Mouse (Mus musculus): ENCODE results near the gene Vti1a. TPM values are rescaled to one million over a fixed set of nuclear protein-coding genes. Genes with fewer than 3 reads are reported as not detected.

Gene Vti1a
- polyA plus RNA-seq, 2 experiments = 6.9 to 11.9 TPM

GRCm38 (mm10) chr19:55377465-55377864 is 61.4 kb downstream of the Vti1a start:
- TF ChIP-seq EP300 (IDR thresholded peaks at IDR 0.05; ENCODE audit: low read depth) (peak; percentile 28; the same call in 1 of the 2 replicates), CTCF (IDR thresholded peaks at IDR 0.05; ENCODE audit: low read depth) (no peak)
- Histone ChIP-seq H3K27ac (no peak overlapping the region), H3K4me3 (ENCODE audit: insufficient read depth in 1 of 2, low read depth in 2 of 2, low read length in 2 of 2) (no peak overlapping the region), H3K36me3 (replicated peaks; ENCODE audit: control insufficient read depth, insufficient read depth, low read depth) (peaks cover 4% of the 10 kb centered on the region), H3K9ac (replicated peaks) (no peak overlapping the region), H3K9me3 (ENCODE audit: control insufficient read depth, low read length) (no peaks in the 10 kb centered on the region), H3K4me2 (ENCODE audit: low read depth) (no peak overlapping the region), H3K27me3 (ENCODE audit: control insufficient read depth, insufficient read depth, low read length) (no peaks in the 10 kb centered on the region), H3K4me1 (replicated peaks; ENCODE audit: control insufficient read depth in 2 of 2, insufficient read depth in 2 of 2, low read length in 1 of 2) (peaks cover 7% of the 10 kb centered on the region in 2 experiments)
- ATAC-seq (ENCODE audit: insufficient read depth) = peak; percentile 48; the same call in 1 of the 2 replicates
- no peak for DNase-seq (ENCODE audit: low read depth in 3 of 3, low spot score in 3 of 3)
- WGBS (ENCODE audit: insufficient replicate concordance) = 44% methylated on average over 4 of the region's 4 CpGs

GRCm38 (mm10) chr19:55378884-55379283 is 62.8 kb downstream of the Vti1a start:
- peaks cover 7 to 8% of the 10 kb centered on the region in 2 experiments for H3K4me1 ChIP-seq (replicated peaks; ENCODE audit: control insufficient read depth in 2 of 2, insufficient read depth in 2 of 2, low read length in 1 of 2)
- H3K36me3 ChIP-seq (replicated peaks; ENCODE audit: control insufficient read depth, insufficient read depth, low read depth) = peaks cover 4% of the 10 kb centered on the region
- H3K4me2 ChIP-seq (ENCODE audit: low read depth) = no peak overlapping the region
- DNase-seq (ENCODE audit: low read depth in 3 of 3, low spot score in 3 of 3) = no peak
- no peak overlapping the region for H3K9ac ChIP-seq (replicated peaks)
- H3K27me3 ChIP-seq (ENCODE audit: control insufficient read depth, insufficient read depth, low read length) = no peaks in the 10 kb centered on the region
- no peak overlapping the region for H3K4me3 ChIP-seq (ENCODE audit: insufficient read depth in 1 of 2, low read depth in 2 of 2, low read length in 2 of 2)
- H3K27ac ChIP-seq = no peak overlapping the region
- WGBS (ENCODE audit: insufficient replicate concordance) = 6% methylated on average over 2 of the region's 2 CpGs
- no peak; the same call in 1 of the 2 replicates for ATAC-seq (ENCODE audit: insufficient read depth)
- H3K9me3 ChIP-seq (ENCODE audit: control insufficient read depth, low read length) = no peaks in the 10 kb centered on the region
- TF ChIP-seq EP300 (IDR thresholded peaks at IDR 0.05; ENCODE audit: low read depth) (no peak), CTCF (IDR thresholded peaks at IDR 0.05; ENCODE audit: low read depth) (no peak)

GRCm38 (mm10) chr19:55380764-55381163 is 64.7 kb downstream of the Vti1a start:
- no peak for TF ChIP-seq CTCF (IDR thresholded peaks at IDR 0.05; ENCODE audit: low read depth)
- 77% methylated on average over 12 of the region's 12 CpGs for WGBS (ENCODE audit: insufficient replicate concordance)
- Histone ChIP-seq H3K4me3 (ENCODE audit: insufficient read depth in 1 of 2, low read depth in 2 of 2, low read length in 2 of 2) (no peak overlapping the region), H3K9me3 (ENCODE audit: control insufficient read depth, low read length) (no peaks in the 10 kb centered on the region), H3K27me3 (ENCODE audit: control insufficient read depth, insufficient read depth, low read length) (no peaks in the 10 kb centered on the region), H3K27ac (no peak overlapping the region), H3K36me3 (replicated peaks; ENCODE audit: control insufficient read depth, insufficient read depth, low read depth) (peaks cover 4% of the 10 kb centered on the region), H3K9ac (replicated peaks) (no peak overlapping the region), H3K4me1 (replicated peaks; ENCODE audit: control insufficient read depth in 2 of 2, insufficient read depth in 2 of 2, low read length in 1 of 2) (peaks cover 7 to 8% of the 10 kb centered on the region in 2 experiments), H3K4me2 (ENCODE audit: low read depth) (no peak overlapping the region)
- ATAC-seq (ENCODE audit: insufficient read depth) (no peak), DNase-seq (ENCODE audit: low read depth in 3 of 3, low spot score in 3 of 3) (no peak)

DNA sequence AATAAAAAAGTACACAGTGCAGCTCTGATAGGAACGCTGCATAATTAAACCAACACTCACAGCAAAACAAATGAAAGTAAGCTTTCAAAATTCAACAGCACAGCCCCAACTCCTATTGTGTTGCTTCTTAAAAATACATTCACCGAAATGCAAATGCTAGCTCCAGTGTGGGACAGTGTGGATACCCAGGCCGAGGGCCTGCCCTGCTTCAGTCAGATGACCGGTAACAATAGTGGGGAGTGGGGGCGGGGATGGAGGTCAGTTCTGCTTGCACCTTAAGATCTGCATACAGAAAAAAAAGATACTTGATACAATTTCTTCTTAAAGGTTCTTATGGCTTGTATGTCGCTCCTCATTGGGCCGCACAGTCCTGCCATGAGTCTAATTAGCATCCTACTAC is 65.2 kb downstream of the Vti1a start:
- H3K4me3 ChIP-seq (ENCODE audit: insufficient read depth in 1 of 2, low read depth in 2 of 2, low read length in 2 of 2) = no peak overlapping the region
- 85% methylated on average over 7 of the region's 7 CpGs for WGBS (ENCODE audit: insufficient replicate concordance)
- H3K27me3 ChIP-seq (ENCODE audit: control insufficient read depth, insufficient read depth, low read length) = no peaks in the 10 kb centered on the region
- H3K36me3 ChIP-seq (replicated peaks; ENCODE audit: control insufficient read depth, insufficient read depth, low read depth) = peaks cover 4% of the 10 kb centered on the region
- H3K27ac ChIP-seq = no peak overlapping the region
- H3K9ac ChIP-seq (replicated peaks) = no peak overlapping the region
- no peaks in the 10 kb centered on the region for H3K9me3 ChIP-seq (ENCODE audit: control insufficient read depth, low read length)
- DNase-seq (ENCODE audit: low read depth in 3 of 3, low spot score in 3 of 3) (no peak), ATAC-seq (ENCODE audit: insufficient read depth) (no peak)
- H3K4me2 ChIP-seq (ENCODE audit: low read depth) = no peak overlapping the region
- no peak for TF ChIP-seq CTCF (IDR thresholded peaks at IDR 0.05; ENCODE audit: low read depth)
- no peak for TF ChIP-seq EP300 (IDR thresholded peaks at IDR 0.05; ENCODE audit: low read depth)
- H3K4me1 ChIP-seq (replicated peaks; ENCODE audit: control insufficient read depth in 2 of 2, insufficient read depth in 2 of 2, low read length in 1 of 2) = peaks cover 7 to 8% of the 10 kb centered on the region in 2 experiments

DNA sequence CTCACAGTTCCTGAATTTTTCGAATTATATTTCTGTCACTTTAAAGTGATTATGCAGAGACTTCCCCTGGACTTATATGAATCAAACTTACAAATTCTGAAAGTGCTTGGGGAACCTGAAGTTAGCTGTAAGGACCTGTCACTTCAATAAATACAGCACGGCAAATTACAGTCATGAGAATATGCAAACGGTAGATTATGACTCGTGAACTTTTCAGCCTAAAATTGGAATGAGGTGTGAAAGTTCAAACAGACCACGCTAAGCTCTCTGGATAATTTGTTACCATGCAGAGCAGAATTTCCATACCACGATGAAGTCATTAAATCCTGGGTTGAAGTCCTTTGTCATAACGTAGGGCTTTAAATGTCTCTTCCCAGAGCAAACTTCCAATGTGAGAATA is 66.7 kb downstream of the Vti1a start:
- peaks cover 4% of the 10 kb centered on the region for H3K36me3 ChIP-seq (replicated peaks; ENCODE audit: control insufficient read depth, insufficient read depth, low read depth)
- no peak overlapping the region for H3K4me3 ChIP-seq (ENCODE audit: insufficient read depth in 1 of 2, low read depth in 2 of 2, low read length in 2 of 2)
- H3K4me1 ChIP-seq (replicated peaks; ENCODE audit: control insufficient read depth in 2 of 2, insufficient read depth in 2 of 2, low read length in 1 of 2) = peaks cover 4 to 7% of the 10 kb centered on the region in 2 experiments
- WGBS (ENCODE audit: insufficient replicate concordance) = 70% methylated on average over 7 of the region's 7 CpGs
- H3K9ac ChIP-seq (replicated peaks) = no peak overlapping the region
- DNase-seq (ENCODE audit: low read depth in 3 of 3, low spot score in 3 of 3) (no peak), ATAC-seq (ENCODE audit: insufficient read depth) (no peak)
- no peaks in the 10 kb centered on the region for H3K9me3 ChIP-seq (ENCODE audit: control insufficient read depth, low read length)
- H3K27ac ChIP-seq = no peak overlapping the region
- TF ChIP-seq CTCF (IDR thresholded peaks at IDR 0.05; ENCODE audit: low read depth) = no peak
- TF ChIP-seq EP300 (IDR thresholded peaks at IDR 0.05; ENCODE audit: low read depth) = no peak
- no peak overlapping the region for H3K4me2 ChIP-seq (ENCODE audit: low read depth)
- H3K27me3 ChIP-seq (ENCODE audit: control insufficient read depth, insufficient read depth, low read length) = no peaks in the 10 kb centered on the region
